In genomic region chr1:177681239-177681638, GRCm38 (mm10) we compare ENCODE assay signal across 13 mouse cellular contexts. TPM values are rescaled to one million over a fixed set of nuclear protein-coding genes. Genes with fewer than 3 reads are reported as not detected.
DNase-seq lines count a peak whose midpoint lies in the region; ATAC-seq and TF ChIP-seq lines count a peak whose summit lies in the region.
"Had no signal": no experiment of that assay in that cellular context is flagged by ENCODE, and none has a peak within 500 bp of the region (broad histone marks: within the 10 kb centered on the region; RNA-seq: fewer than 3 reads in every experiment).

No protein-coding gene starts in this region.

- no peaks in the 10 kb centered on the region for H3K4me1 ChIP-seq in ES-E14 (ENCODE audit: control insufficient read depth in 2 of 2, insufficient read depth in 2 of 2, low read length in 2 of 2, poor library complexity in 1 of 2)
- H3K4me1 ChIP-seq in liver, embryonic 12.5 days: 0 out of 2 replicates have a peak, but pooled peaks cover 3% of the 10 kb centered on the region
- H3K4me1 ChIP-seq in embryonic facial prominence, embryonic 10.5 days: peaks cover 16% of the 10 kb centered on the region
- H3K4me1 ChIP-seq: heart, embryonic 13.5 days had no signal

- H3K36me3 ChIP-seq in ES-E14 (ENCODE audit: control insufficient read depth, insufficient read depth, low read length, poor library complexity, severe bottlenecking): no peaks in the 10 kb centered on the region
- no peaks in the 10 kb centered on the region for H3K36me3 ChIP-seq in liver, embryonic 12.5 days
- H3K36me3 ChIP-seq in embryonic facial prominence, embryonic 10.5 days (replicated peaks): no peaks in the 10 kb centered on the region
- H3K36me3 ChIP-seq: forebrain, embryonic 15.5 days; heart, embryonic 13.5 days had no signal

- no peak overlapping the region for H3K4me3 ChIP-seq in ES-E14 (ENCODE audit: insufficient read depth in 1 of 2, low read depth in 1 of 2, low read length in 2 of 2, poor library complexity in 1 of 2, severe bottlenecking in 1 of 2)
- H3K4me3 ChIP-seq in liver, embryonic 12.5 days: no peak overlapping the region
- H3K4me3 ChIP-seq in embryonic facial prominence, embryonic 10.5 days: no peak overlapping the region
- H3K4me3 ChIP-seq: forebrain, embryonic 15.5 days; heart, embryonic 13.5 days had no signal

- no peak overlapping the region for H3K9ac ChIP-seq in ES-E14 (ENCODE audit: insufficient read depth, low read depth, low read length, poor library complexity, severe bottlenecking)
- H3K9ac ChIP-seq in liver, embryonic 12.5 days: no peak overlapping the region
- H3K9ac ChIP-seq: forebrain, embryonic 15.5 days; heart, embryonic 13.5 days had no signal

- 41% methylated on average over 11 of the region's 11 CpGs for WGBS in liver, embryonic 12.5 days (ENCODE audit: insufficient replicate concordance)
- WGBS in embryonic facial prominence, embryonic 10.5 days: 80% methylated on average over 11 of the region's 11 CpGs

- H3K27me3 ChIP-seq in liver, embryonic 12.5 days (replicated peaks): no peaks in the 10 kb centered on the region
- no peaks in the 10 kb centered on the region for H3K27me3 ChIP-seq in embryonic facial prominence, embryonic 10.5 days (replicated peaks; ENCODE audit: low read depth, poor library complexity, severe bottlenecking)
- H3K27me3 ChIP-seq: forebrain, embryonic 15.5 days; heart, embryonic 13.5 days had no signal

- H3K9me3 ChIP-seq in ES-E14 (ENCODE audit: control insufficient read depth, insufficient read depth, low read depth, low read length): no peaks in the 10 kb centered on the region
- H3K9me3 ChIP-seq in liver, embryonic 12.5 days (replicated peaks): no peaks in the 10 kb centered on the region
- H3K9me3 ChIP-seq in embryonic facial prominence, embryonic 10.5 days: no peaks in the 10 kb centered on the region
- H3K9me3 ChIP-seq: forebrain, embryonic 15.5 days; heart, embryonic 13.5 days had no signal

- peak; percentile 60 to 62 for DNase-seq in B cell, adult 2 months
- peak; percentile 6 for DNase-seq in ES-E14 (ENCODE audit: low read depth, low spot score)
- DNase-seq in embryonic facial prominence, embryonic 10.5 days (ENCODE audit: low spot score): no peak
- no peak for DNase-seq in kidney, adult 8-10 months
- DNase-seq in kidney, postnatal 14 days: no peak
- DNase-seq: right cerebral cortex, postnatal 14 days had no signal

- H3K4me2 ChIP-seq in liver, embryonic 12.5 days: 0 out of 2 replicates have a peak overlapping the region, but pooled peaks have one; percentile 16
- H3K4me2 ChIP-seq: forebrain, embryonic 15.5 days; heart, embryonic 13.5 days had no signal

- in situ Hi-C loops in ES-E14 (cut with MboI; ENCODE audit: low sequenced_read_pairs in 2 of 2, unreplicated experiment in 2 of 2): loop anchor here (10.0 to 25.0 kb wide), 3 partner anchors 444 to 806 kb away; no protein-coding TSS in a partner anchor

- ATAC-seq in liver, embryonic 12.5 days: peak; percentile 75
- peak; percentile 81 for ATAC-seq in megakaryocyte-erythroid progenitor cell, adult 5-6 weeks (replicated peaks; ENCODE audit: low FRiP score, low TSS enrichment, poor library complexity, severe bottlenecking)
- ATAC-seq: forebrain, embryonic 15.5 days; inflammation-experienced regulatory T-cells, adult 6 months had no signal

- no peak overlapping the region for H3K27ac ChIP-seq in ES-E14 (ENCODE audit: insufficient read depth, low read depth, low read length, poor library complexity, severe bottlenecking)
- no peak overlapping the region for H3K27ac ChIP-seq in liver, embryonic 12.5 days
- H3K27ac ChIP-seq in embryonic facial prominence, embryonic 10.5 days (replicated peaks): no peak overlapping the region
- H3K27ac ChIP-seq: forebrain, embryonic 15.5 days; heart, embryonic 13.5 days had no signal

TF ChIP-seq in ES-E14, 5 proteins besides CTCF, POLR2A, EP300 and RAD21:
- no peak for TF ChIP-seq HCFC1 (IDR thresholded peaks at IDR 0.05; ENCODE audit: borderline replicate concordance, insufficient read depth, low read length)
- no peak for TF ChIP-seq ZC3H11A (IDR thresholded peaks at IDR 0.05; ENCODE audit: borderline replicate concordance, low read depth, low read length)
- no peak for TF ChIP-seq ZNF384 (IDR thresholded peaks at IDR 0.05; ENCODE audit: low read depth, low read length)
- TF ChIP-seq MAFK (IDR thresholded peaks at IDR 0.05; ENCODE audit: insufficient read depth, low read depth, low read length): no peak
- TF ChIP-seq CHD2 (IDR thresholded peaks at IDR 0.05; ENCODE audit: low read depth, low read length): no peak

RNA-seq across cellular contexts. Expression of gene 1700016C15Rik, which starts 48.4 kb away (rescaled TPM):
- total RNA-seq in ES-E14 (2012; rRNA removed): not detected in 2 replicates
- not detected in 2 replicates for polyA plus RNA-seq in liver, embryonic 12.5 days (2016; fragmentation: Nextera tagmentation; extraction: Ambion mirVana)
- not detected in 2 replicates for total RNA-seq in megakaryocyte-erythroid progenitor cell, adult 5-6 weeks (2014; fragmentation: Nextera tagmentation)
- not detected in 2 replicates for total RNA-seq in megakaryocyte-erythroid progenitor cell, adult 5-6 weeks (2017)
- polyA plus RNA-seq in embryonic facial prominence, embryonic 10.5 days (2016; fragmentation: Nextera tagmentation; extraction: Ambion mirVana): not detected in 2 replicates
- total RNA-seq: layer of hippocampus, postnatal 10 days had no signal
- polyA plus RNA-seq: forebrain, embryonic 15.5 days; heart, embryonic 13.5 days; neural tube, embryonic 11.5 days had no signal

Comparison
In these comparisons a context has a peak if more than half of its experiments do, and no peak if none do; other contexts are left out.
1. DNase-seq: peak in B cell, adult 2 months (2 of 2) and ES-E14 (single experiment); none in embryonic facial prominence, embryonic 10.5 days (single experiment), kidney, adult 8-10 months (0 of 2) and kidney, postnatal 14 days (single experiment).